Mouse (Mus musculus): ENCODE measurements around the gene Klc3.

Klc3 gene

GRCm38 (mm10) chr7:19403731-19404296 is at the start of gene Klc3:
Gene Klc3 (minus strand): TSS chr7:19404104.
- in situ Hi-C loops (cut with MboI, MseI), result loop anchor here in 1 of 2 experiments (10.0 kb wide), 1 partner anchor 531 kb away; no protein-coding TSS in a partner anchor

- in situ Hi-C loops (cut with MboI, MseI), result no loop called here
Measured at GRCm38 (mm10) chr7:19449165-19449564, 45.3 kb upstream of the Klc3 start.

DNA sequence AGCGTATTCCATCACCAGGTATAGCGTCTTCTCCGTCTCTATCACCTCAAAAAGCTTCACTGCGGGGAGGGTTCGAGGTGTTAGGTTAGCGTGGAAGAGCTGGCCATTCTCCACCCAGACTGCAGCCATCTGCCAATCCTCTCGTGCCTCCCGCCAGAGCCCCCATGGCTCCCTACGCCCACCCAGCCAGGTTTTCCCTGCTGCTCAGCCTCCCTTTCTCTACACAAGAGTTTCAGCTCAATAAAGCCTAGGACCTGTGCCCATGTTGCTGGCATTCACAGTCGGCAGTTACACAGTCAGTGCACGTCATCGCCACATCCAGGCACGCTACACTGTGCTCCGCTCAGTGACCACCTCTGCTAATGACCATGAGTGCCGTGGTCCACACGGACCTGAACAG is 43.8 kb upstream of the Klc3 start:
- in situ Hi-C loops (cut with MboI, MseI), result no loop called here

GRCm38 (mm10) chr7:19444801-19445200 is 40.9 kb upstream of the Klc3 start:
- in situ Hi-C loops (cut with MboI, MseI), result no loop called here

DNA sequence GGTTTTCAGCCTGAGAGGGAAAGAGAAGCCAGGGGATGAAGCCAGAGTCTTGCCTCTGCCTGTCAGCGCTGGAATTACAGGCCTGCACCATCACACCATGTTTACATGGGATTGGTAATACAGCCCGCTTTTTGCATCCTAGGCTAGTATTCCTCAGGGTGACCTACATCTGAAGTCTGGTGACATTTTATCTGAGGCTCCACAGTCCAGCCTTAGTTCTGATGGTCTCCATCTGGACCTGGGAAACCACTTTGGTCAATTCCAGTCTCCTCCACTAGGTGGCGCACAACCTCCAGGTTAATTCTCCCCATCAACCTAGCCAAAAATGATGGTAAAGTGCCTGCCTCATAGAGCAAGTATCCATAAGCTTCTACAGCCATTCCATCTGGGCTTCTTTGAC is 39.4 kb upstream of the Klc3 start:
- in situ Hi-C loops (cut with MboI, MseI), result no loop called here

DNA sequence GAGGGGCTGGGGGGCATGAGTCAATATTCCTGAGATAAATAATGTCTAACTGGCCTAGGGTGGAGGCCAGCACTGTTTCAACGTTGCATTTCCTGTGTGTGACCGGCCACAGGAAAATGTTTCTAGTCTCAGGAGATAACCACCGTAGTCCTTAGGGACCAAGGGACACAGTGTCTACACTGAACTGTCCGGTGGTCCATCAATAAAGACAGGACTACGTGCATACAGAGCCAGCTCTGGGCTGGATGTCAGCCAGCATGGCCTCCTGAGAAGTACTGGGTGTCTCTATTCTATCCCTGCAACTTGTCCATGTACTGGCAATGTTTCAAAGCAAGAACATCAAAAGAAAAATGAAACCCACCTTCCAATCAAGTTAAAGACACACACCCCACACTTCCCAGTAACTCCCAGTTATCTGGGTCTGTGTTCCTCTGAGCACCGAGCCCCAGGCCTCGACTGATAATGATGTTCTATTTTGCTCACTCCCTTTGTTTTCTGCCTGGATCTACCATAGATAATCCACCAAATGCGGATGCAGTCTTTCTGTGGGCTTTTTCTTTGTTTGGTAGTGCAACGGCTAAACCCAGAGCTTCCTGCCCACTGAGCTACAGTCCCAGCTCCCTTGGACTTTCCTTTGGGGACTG is 37.7 kb upstream of the Klc3 start:
- in situ Hi-C loops (cut with MboI, MseI), result no loop called here

DNA sequence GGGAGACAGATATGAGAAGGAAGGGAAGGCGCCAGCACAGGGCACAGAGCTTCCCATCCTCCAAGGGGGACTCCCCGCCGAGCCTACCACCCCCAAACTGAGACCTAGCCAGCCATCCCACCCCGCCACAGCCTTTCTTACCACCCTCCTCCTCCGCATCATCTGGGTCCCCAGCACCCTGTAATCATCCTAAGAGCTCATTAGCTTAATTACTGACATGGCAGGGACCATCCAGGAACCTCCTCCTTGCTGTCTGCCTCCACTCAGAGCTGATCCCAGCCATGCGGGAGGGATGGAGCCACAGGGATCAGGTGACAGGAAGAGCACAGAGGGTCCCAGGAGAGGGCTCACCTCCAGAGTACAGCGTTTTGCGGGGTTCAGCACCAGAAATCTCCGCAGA is 33.1 kb upstream of the Klc3 start:
- in situ Hi-C loops (cut with MboI, MseI), result no loop called here

DNA sequence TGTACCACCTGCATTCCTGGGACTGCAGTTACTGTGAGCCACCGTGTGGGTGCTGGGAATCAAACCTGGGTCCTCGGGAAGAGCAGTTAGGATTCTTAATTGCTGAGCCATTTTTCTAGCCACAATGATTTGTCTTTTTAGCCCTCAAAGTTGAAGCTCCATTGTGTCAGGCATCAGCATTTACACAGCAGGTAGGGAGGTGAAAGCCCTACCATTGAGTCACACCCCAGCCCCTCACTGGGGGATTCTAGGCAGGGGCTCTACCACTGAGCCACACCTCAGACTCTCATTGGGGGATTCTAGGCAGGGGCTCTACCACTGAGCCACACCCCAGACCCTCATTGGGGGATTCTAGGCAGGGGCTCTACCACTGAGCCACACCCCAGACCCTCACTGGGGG is 32.4 kb upstream of the Klc3 start:
- in situ Hi-C loops (cut with MboI, MseI), result no loop called here

- in situ Hi-C loops (cut with MboI, MseI), result no loop called here
Measured at GRCm38 (mm10) chr7:19432475-19432874, 28.6 kb upstream of the Klc3 start.

DNA sequence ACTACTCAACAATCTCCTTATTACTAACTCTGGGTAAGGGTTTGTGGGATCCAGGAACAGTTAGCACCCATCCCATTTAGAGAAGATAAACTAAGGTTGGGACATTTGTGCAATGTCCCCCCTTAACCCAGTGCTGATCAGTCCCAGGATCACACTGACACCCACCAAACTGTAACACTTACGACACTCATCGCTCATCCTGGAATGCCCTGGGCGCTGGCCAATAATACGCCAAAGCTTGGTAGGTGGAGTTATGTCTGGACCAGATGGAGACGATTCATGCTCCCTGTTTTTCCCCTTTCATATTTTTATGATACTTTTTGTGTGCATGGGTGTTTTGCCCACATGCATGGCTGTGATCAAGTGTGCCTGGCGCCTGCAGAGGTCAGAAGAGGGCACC is 26.5 kb upstream of the Klc3 start:
- in situ Hi-C loops (cut with MboI, MseI), result no loop called here

DNA sequence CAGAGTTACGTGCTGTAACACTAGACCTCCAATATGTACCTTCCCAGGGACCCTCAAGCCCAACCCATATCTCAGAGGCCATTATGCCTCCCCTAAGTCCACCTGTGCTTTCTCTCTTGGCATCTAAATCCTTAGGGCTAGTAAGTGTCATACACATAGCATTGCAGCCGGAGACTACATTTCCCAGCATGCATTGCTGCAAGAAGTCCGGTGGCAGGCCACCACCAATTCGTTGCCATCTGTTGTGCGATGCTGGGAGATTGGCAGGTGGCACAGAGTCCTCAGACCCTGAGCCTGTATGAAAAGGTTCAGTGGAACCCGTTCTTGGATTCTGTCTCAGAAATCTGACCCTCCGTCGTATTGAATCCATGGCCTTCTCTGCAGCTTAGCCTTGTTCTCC is 25.8 kb upstream of the Klc3 start:
- in situ Hi-C loops (cut with MboI, MseI), result no loop called here

GRCm38 (mm10) chr7:19427999-19428650 is 24.2 kb upstream of the Klc3 start:
- in situ Hi-C loops (cut with MboI, MseI), result no loop called here

- in situ Hi-C loops (cut with MboI, MseI), result no loop called here
Measured at GRCm38 (mm10) chr7:19426888-19427287, 23.0 kb upstream of the Klc3 start.

DNA sequence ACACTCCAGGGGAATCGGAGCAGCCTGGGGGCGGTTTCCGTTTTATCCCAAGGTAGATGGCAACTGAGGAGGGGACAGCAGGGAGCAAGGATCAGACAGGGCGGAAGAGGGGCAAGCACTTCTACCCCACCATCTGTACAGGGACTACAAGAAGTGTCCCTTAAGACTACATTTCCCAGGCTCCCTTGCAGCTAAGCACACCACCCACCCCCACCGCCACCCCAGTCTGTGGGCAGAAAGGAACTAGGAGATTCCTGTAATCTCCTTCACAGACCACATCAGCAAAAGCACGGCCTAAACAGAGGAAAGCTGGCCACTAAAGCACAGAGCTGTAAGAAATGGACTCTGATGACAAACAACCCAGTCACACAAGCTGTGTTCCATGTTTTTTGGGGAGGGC is 22.4 kb upstream of the Klc3 start:
- in situ Hi-C loops (cut with MboI, MseI), result no loop called here

- in situ Hi-C loops (cut with MboI, MseI), result no loop called here
Measured at GRCm38 (mm10) chr7:19424051-19424450, 20.1 kb upstream of the Klc3 start.

GRCm38 (mm10) chr7:19423083-19423482 is 19.2 kb upstream of the Klc3 start:
- in situ Hi-C loops (cut with MboI, MseI), result no loop called here

- in situ Hi-C loops (cut with MboI, MseI), result no loop called here
Measured at GRCm38 (mm10) chr7:19420821-19421636, 17.1 kb upstream of the Klc3 start.

GRCm38 (mm10) chr7:19420121-19420520 is 16.2 kb upstream of the Klc3 start:
- in situ Hi-C loops (cut with MboI, MseI), result no loop called here

GRCm38 (mm10) chr7:19416590-19416989 is 12.7 kb upstream of the Klc3 start:
- in situ Hi-C loops (cut with MboI, MseI), result no loop called here

- in situ Hi-C loops (cut with MboI, MseI), result no loop called here
Measured at GRCm38 (mm10) chr7:19413525-19413924, 9.6 kb upstream of the Klc3 start.

GRCm38 (mm10) chr7:19411783-19412182 is 7.9 kb upstream of the Klc3 start:
- in situ Hi-C loops (cut with MboI, MseI), result no loop called here

GRCm38 (mm10) chr7:19410766-19411344 is 7.0 kb upstream of the Klc3 start:
- in situ Hi-C loops (cut with MboI, MseI), result no loop called here

Data from T-helper 17 cell (primary cell).